ENCODE assay signal across 12 mouse cellular contexts in the genomic region with DNA sequence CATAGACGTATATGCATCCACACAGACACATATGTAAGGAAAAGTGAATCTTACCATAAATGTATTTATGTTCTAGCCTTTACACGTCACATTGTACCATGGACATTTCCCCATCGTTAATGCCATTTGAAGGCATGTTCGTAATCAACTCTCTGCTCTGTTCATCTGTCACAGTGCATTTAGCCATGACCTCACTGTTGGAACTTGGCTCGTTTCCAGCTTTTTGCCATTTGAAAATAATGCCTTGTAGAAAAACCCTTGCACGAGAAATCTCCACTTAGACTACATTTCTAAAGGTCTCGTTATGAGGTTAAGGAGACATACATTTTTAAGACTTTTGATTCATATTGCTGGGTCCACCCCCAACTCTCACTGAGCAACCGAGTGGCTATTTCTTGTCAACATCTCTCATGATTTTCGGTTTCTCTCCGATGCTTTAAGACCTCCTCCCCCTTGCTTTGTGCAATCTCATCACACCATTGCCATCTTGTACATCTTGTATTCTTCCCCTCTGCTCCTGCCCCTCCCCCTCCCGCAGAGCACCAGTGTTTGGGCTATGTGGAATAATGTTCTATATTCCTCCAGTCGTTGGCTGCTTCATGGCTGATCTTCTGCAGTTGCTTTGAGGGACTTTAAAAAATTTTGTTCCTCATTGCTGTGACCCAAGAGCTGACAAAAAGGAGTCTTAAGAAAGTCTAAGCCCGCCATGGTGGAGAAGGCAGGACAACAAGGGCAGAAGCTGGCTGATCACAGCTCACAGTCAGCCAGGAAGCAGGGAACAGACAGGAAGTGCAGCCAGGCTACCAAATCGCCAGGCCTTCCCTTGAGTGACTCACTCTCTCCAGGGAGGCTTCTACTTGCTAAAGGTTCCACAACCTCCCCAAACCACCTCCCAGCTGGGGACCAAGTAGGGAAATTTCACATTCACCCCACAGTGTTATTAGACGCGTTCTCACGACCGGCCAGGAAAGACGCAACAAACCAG. TPM values are rescaled to one million over a fixed set of nuclear protein-coding genes. Genes with fewer than 3 reads are reported as not detected.
DNase-seq lines count a peak whose midpoint lies in the region; ATAC-seq and TF ChIP-seq lines count a peak whose summit lies in the region.
"Had no signal": no experiment of that assay in that cellular context is flagged by ENCODE, and none has a peak within 500 bp of the region (broad histone marks: within the 10 kb centered on the region; RNA-seq: fewer than 3 reads in every experiment).

No protein-coding gene starts in this region.

- H3K4me2 ChIP-seq in hindbrain, postnatal 0 days (ENCODE audit: low read depth, low read length): no peak overlapping the region
- no peak overlapping the region for H3K4me2 ChIP-seq in hindbrain, embryonic 13.5 days
- no peak overlapping the region for H3K4me2 ChIP-seq in heart, postnatal 0 days (ENCODE audit: low read depth, low read length)
- no peak overlapping the region for H3K4me2 ChIP-seq in forebrain, embryonic 11.5 days (ENCODE audit: low read depth, low read length, severe bottlenecking)
- no peak overlapping the region for H3K4me2 ChIP-seq in intestine, postnatal 0 days (replicated peaks; ENCODE audit: low read depth)
- H3K4me2 ChIP-seq: limb, embryonic 13.5 days had no signal

- no peaks in the 10 kb centered on the region for H3K4me1 ChIP-seq in hindbrain, postnatal 0 days (ENCODE audit: insufficient read depth, low read length)
- H3K4me1 ChIP-seq in hindbrain, embryonic 13.5 days (replicated peaks): 0 out of 2 replicates have a peak, but pooled peaks cover 9% of the 10 kb centered on the region
- no peaks in the 10 kb centered on the region; the same call in 1 of the 2 replicates for H3K4me1 ChIP-seq in heart, postnatal 0 days (ENCODE audit: control insufficient read depth, insufficient read depth)
- no peaks in the 10 kb centered on the region for H3K4me1 ChIP-seq in forebrain, embryonic 11.5 days (replicated peaks; ENCODE audit: control insufficient read depth, insufficient read depth, low read length)
- no peaks in the 10 kb centered on the region for H3K4me1 ChIP-seq in intestine, postnatal 0 days (replicated peaks; ENCODE audit: control insufficient read depth, insufficient read depth, low read length)
- H3K4me1 ChIP-seq: megakaryocyte, embryonic 14.5 days had no signal

- TF ChIP-seq EP300 in heart, postnatal 0 days (IDR thresholded peaks at IDR 0.05; ENCODE audit: low read depth): no peak

- ATAC-seq in hindbrain, postnatal 0 days: no peak
- ATAC-seq in hindbrain, embryonic 13.5 days (ENCODE audit: low FRiP score): no peak
- peak; percentile 39; the same call in 1 of the 2 replicates for ATAC-seq in heart, postnatal 0 days (ENCODE audit: insufficient read depth, low read depth)
- ATAC-seq in forebrain, embryonic 11.5 days (replicated peaks; ENCODE audit: low FRiP score): no peak
- ATAC-seq in intestine, postnatal 0 days: no peak

- no peak for TF ChIP-seq CTCF in hindbrain, postnatal 0 days (IDR thresholded peaks at IDR 0.05; ENCODE audit: low read depth)
- TF ChIP-seq CTCF in heart, postnatal 0 days (IDR thresholded peaks at IDR 0.05; ENCODE audit: low read depth): no peak
- no peak for TF ChIP-seq CTCF in intestine, postnatal 0 days (IDR thresholded peaks at IDR 0.05; ENCODE audit: low read depth)

- WGBS in hindbrain, postnatal 0 days: 65% methylated on average over 19 of the region's 19 CpGs
- 77% methylated on average over 19 of the region's 19 CpGs for WGBS in hindbrain, embryonic 13.5 days
- 65% methylated on average over 19 of the region's 19 CpGs for WGBS in heart, postnatal 0 days
- 86% methylated on average over 19 of the region's 19 CpGs for WGBS in forebrain, embryonic 11.5 days
- WGBS in intestine, postnatal 0 days: 80% methylated on average over 19 of the region's 19 CpGs

- DNase-seq in hindbrain, postnatal 0 days (ENCODE audit: low spot score): peak; percentile 76
- peak; percentile 72 for DNase-seq in MN1 (ENCODE audit: low spot score)
- DNase-seq in adrenal gland, postnatal 25 days: peak; percentile 7
- DNase-seq in heart, postnatal 0 days (ENCODE audit: low spot score): peak; percentile 37
- no peak for DNase-seq in ovary, postnatal 14 days (ENCODE audit: low spot score)
- no peak for DNase-seq in forebrain, embryonic 11.5 days (ENCODE audit: low spot score)
- DNase-seq: thymus, postnatal 25 days had no signal

- H3K9me3 ChIP-seq in hindbrain, postnatal 0 days (ENCODE audit: low read length): no peaks in the 10 kb centered on the region
- H3K9me3 ChIP-seq in hindbrain, embryonic 13.5 days: no peaks in the 10 kb centered on the region
- H3K9me3 ChIP-seq in heart, postnatal 0 days (replicated peaks; ENCODE audit: control insufficient read depth, low read length): no peaks in the 10 kb centered on the region
- no peaks in the 10 kb centered on the region for H3K9me3 ChIP-seq in forebrain, embryonic 11.5 days (ENCODE audit: control insufficient read depth, low read length)
- no peaks in the 10 kb centered on the region for H3K9me3 ChIP-seq in intestine, postnatal 0 days (ENCODE audit: control insufficient read depth)
- H3K9me3 ChIP-seq: limb, embryonic 13.5 days; megakaryocyte, embryonic 14.5 days had no signal

- no peak overlapping the region for H3K4me3 ChIP-seq in hindbrain, postnatal 0 days (ENCODE audit: low read length)
- no peak overlapping the region for H3K4me3 ChIP-seq in hindbrain, embryonic 13.5 days
- H3K4me3 ChIP-seq in heart, postnatal 0 days (ENCODE audit: low read depth, low read length): no peak overlapping the region
- no peak overlapping the region for H3K4me3 ChIP-seq in forebrain, embryonic 11.5 days (ENCODE audit: low read depth, low read length)
- H3K4me3 ChIP-seq in intestine, postnatal 0 days (ENCODE audit: low read depth, low read length): no peak overlapping the region
- H3K4me3 ChIP-seq: heart, adult 2 months; limb, embryonic 13.5 days; megakaryocyte, embryonic 14.5 days had no signal

- no peak overlapping the region for H3K27ac ChIP-seq in hindbrain, postnatal 0 days
- H3K27ac ChIP-seq in hindbrain, embryonic 13.5 days: no peak overlapping the region
- H3K27ac ChIP-seq in heart, postnatal 0 days (ENCODE audit: low read depth): no peak overlapping the region
- H3K27ac ChIP-seq in forebrain, embryonic 11.5 days (ENCODE audit: low read depth, low read length): no peak overlapping the region
- no peak overlapping the region for H3K27ac ChIP-seq in intestine, postnatal 0 days (ENCODE audit: low read depth, low read length)
- H3K27ac ChIP-seq: heart, adult 2 months; limb, embryonic 13.5 days had no signal

- H3K9ac ChIP-seq in hindbrain, postnatal 0 days (replicated peaks; ENCODE audit: low read length): no peak overlapping the region
- H3K9ac ChIP-seq in hindbrain, embryonic 13.5 days: no peak overlapping the region
- H3K9ac ChIP-seq in heart, postnatal 0 days (replicated peaks; ENCODE audit: low read depth, low read length): no peak overlapping the region
- no peak overlapping the region for H3K9ac ChIP-seq in forebrain, embryonic 11.5 days (ENCODE audit: low read length)
- no peak overlapping the region for H3K9ac ChIP-seq in intestine, postnatal 0 days (ENCODE audit: low read depth, low read length)
- H3K9ac ChIP-seq: limb, embryonic 13.5 days had no signal

- H3K27me3 ChIP-seq in hindbrain, postnatal 0 days (ENCODE audit: insufficient read depth, low read length): no peaks in the 10 kb centered on the region
- no peaks in the 10 kb centered on the region for H3K27me3 ChIP-seq in hindbrain, embryonic 13.5 days
- H3K27me3 ChIP-seq in heart, postnatal 0 days (ENCODE audit: control insufficient read depth, insufficient read depth, low read length): no peaks in the 10 kb centered on the region
- no peaks in the 10 kb centered on the region for H3K27me3 ChIP-seq in forebrain, embryonic 11.5 days (ENCODE audit: control insufficient read depth, insufficient read depth, low read length)
- no peaks in the 10 kb centered on the region for H3K27me3 ChIP-seq in intestine, postnatal 0 days (replicated peaks; ENCODE audit: control insufficient read depth, insufficient read depth, low read length)
- H3K27me3 ChIP-seq: limb, embryonic 13.5 days; megakaryocyte, embryonic 14.5 days had no signal

- H3K36me3 ChIP-seq in hindbrain, postnatal 0 days (ENCODE audit: insufficient read depth, low read length): no peaks in the 10 kb centered on the region
- H3K36me3 ChIP-seq in hindbrain, embryonic 13.5 days: no peaks in the 10 kb centered on the region
- H3K36me3 ChIP-seq in heart, postnatal 0 days (replicated peaks; ENCODE audit: control insufficient read depth, insufficient read depth, low read length): no peaks in the 10 kb centered on the region
- no peaks in the 10 kb centered on the region for H3K36me3 ChIP-seq in forebrain, embryonic 11.5 days (ENCODE audit: control insufficient read depth, insufficient read depth, low read length)
- no peaks in the 10 kb centered on the region for H3K36me3 ChIP-seq in intestine, postnatal 0 days (ENCODE audit: control insufficient read depth, insufficient read depth)
- H3K36me3 ChIP-seq: limb, embryonic 13.5 days had no signal

RNA-seq across cellular contexts. Expression of a gene that starts 40.4 kb away (rescaled TPM):
- total RNA-seq in hindbrain, postnatal 0 days (2014; rRNA removed): 28.0 and 28.5 TPM in 2 replicates
- polyA plus RNA-seq in hindbrain, postnatal 0 days (2015; fragmentation: Nextera tagmentation; extraction: Ambion mirVana): 16.3 and 17.1 TPM in 2 replicates
- 28.7 and 29.1 TPM in 2 replicates for polyA plus RNA-seq in hindbrain, embryonic 13.5 days (2015; fragmentation: Nextera tagmentation; extraction: Ambion mirVana)
- total RNA-seq in adrenal gland, postnatal 25 days (2021): 27.7 and 30.5 TPM in 2 replicates
- 99.0 and 118 TPM in 2 replicates for total RNA-seq in heart, postnatal 0 days (2014; rRNA removed; ENCODE audit: low replicate concordance)
- polyA plus RNA-seq in heart, postnatal 0 days (2015; fragmentation: Nextera tagmentation; extraction: Ambion mirVana): 63.3 and 76.2 TPM in 2 replicates
- polyA plus RNA-seq in forebrain, embryonic 11.5 days (2014; fragmentation: Nextera tagmentation; extraction: Ambion mirVana): 13.2 and 15.5 TPM in 2 replicates
- polyA plus RNA-seq in intestine, postnatal 0 days (2015; fragmentation: Nextera tagmentation; extraction: Ambion mirVana): 4.5 and 5.0 TPM in 2 replicates

Comparison
In these comparisons a context has a peak if more than half of its experiments do, and no peak if none do; other contexts are left out.
1. DNase-seq: peak in hindbrain, postnatal 0 days (single experiment), MN1 (single experiment), adrenal gland, postnatal 25 days (single experiment) and heart, postnatal 0 days (single experiment); none in ovary, postnatal 14 days (single experiment) and forebrain, embryonic 11.5 days (single experiment).